Mouse (Mus musculus) heart, adult 2 months (tissue): ENCODE measurements around the gene Ppt1. TPM values are rescaled to one million over a fixed set of nuclear protein-coding genes. Genes with fewer than 3 reads are reported as not detected.

ENCODE experiments used
- DNase-seq, 2 experiments: peaks; one replicate each; pipeline ENCODE4 v3.0.0; 2021
- H3K27ac ChIP-seq: fragments of 200-600 bp; 2 replicates; pipeline ENCODE4 v1.8.1; 2022
- H3K27me3 ChIP-seq: fragments of 200-500 bp; 2 replicates; pipeline ENCODE4 v1.6.1; 2012; ENCODE audit warnings: mild to moderate bottlenecking, low read length, inconsistent platforms, mixed read lengths; ENCODE audit not compliant: control insufficient read depth, insufficient read depth
- H3K36me3 ChIP-seq: fragments of 200-500 bp; 2 replicates; pipeline ENCODE4 v1.6.1; 2012; ENCODE audit warnings: low read length, inconsistent platforms; ENCODE audit not compliant: control insufficient read depth, insufficient read depth
- H3K4me1 ChIP-seq: fragments of 200-500 bp; 2 replicates; pipeline ENCODE4 v1.6.1; 2011; ENCODE audit warnings: low read length; ENCODE audit not compliant: control insufficient read depth, insufficient read depth
- H3K4me3 ChIP-seq: fragments of 200-600 bp; 2 replicates; pipeline ENCODE4 v1.8.1; 2022
- H3K79me2 ChIP-seq: fragments of 200-500 bp; replicated peaks from 2 replicates; pipeline ENCODE4 v1.6.1; 2012; ENCODE audit warnings: mild to moderate bottlenecking, inconsistent platforms, low read length, moderate library complexity, mixed read lengths; ENCODE audit not compliant: control insufficient read depth, insufficient read depth
- H3K9ac ChIP-seq: fragments of 200-500 bp; 2 replicates; pipeline ENCODE4 v1.6.1; 2012; ENCODE audit warnings: low read depth, mild to moderate bottlenecking, control low read depth, inconsistent platforms, low read length, mixed read lengths
- CTCF ChIP-seq: fragments of 200-600 bp; IDR thresholded peaks from 2 replicates; pipeline ENCODE4 v1.8.1; 2022; ENCODE audit warnings: antibody characterized with exemption, mild to moderate bottlenecking, moderate library complexity
- EP300 ChIP-seq: fragments of 200-500 bp; IDR thresholded peaks from 2 replicates; pipeline ENCODE4 v1.6.1; 2011; ENCODE audit warnings: low read depth, low read length, control low read depth; ENCODE audit not compliant: insufficient read depth
- POLR2A ChIP-seq: fragments of 200-500 bp; IDR thresholded peaks from 2 replicates; pipeline ENCODE4 v1.6.1; 2011; ENCODE audit warnings: mild to moderate bottlenecking, low read depth, low read length, control low read depth; ENCODE audit not compliant: insufficient read depth
- WGBS: fragments of 180-500 bp; shearing (Covaris S2); methylation state at CpG from one replicate; pipeline ENCODE4 v1.1.7; 2018; 5-methylcytosine and 5-hydroxymethylcytosine counted together
- intact Hi-C: fragments of 180-260 bp; cut with DNase I; formaldehyde crosslinking; loops from one replicate; pipeline ENCODE4 v1.15.1; 2025
- polyA plus RNA-seq: library from polyadenylated mRNA; depleted of rRNA; stranded (reverse); fragments of >200 nt; gene quantifications from 2 replicates; pipeline ENCODE4 v1.2.3, GENCODE M21; 2012
- total RNA-seq, 2 experiments: library from RNA; stranded (reverse); gene quantifications; 2 replicates each; pipeline ENCODE4 v1.2.3; 2021

The Ppt1 gene
- total and polyA plus RNA-seq, 3 experiments = 35.3 to 42.9 (median 41.6) TPM

DNA sequence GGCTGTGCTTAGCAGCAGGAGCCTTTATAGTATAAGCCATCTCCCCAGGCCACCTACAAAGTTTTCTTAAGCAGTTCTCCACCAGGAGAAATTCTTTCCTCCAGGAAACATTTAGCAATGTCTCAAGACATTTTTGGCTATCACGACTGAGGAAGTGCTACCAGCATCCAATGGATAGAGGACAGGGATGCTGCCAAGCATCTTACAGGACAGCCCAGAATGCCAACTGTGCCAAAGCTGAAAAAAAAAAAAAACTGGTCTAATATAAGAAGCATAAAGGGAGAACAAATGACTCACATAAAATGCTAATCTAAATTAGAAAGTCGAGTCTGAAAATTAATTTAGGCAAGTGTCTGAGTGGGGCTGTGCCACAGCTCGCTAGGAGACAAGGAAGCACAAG, 46.5 kb downstream of the Ppt1 start:
- no peak overlapping the region for H3K27ac ChIP-seq
- peaks cover 25% of the 10 kb centered on the region for H3K4me1 ChIP-seq
- DNase-seq = no peak
- H3K4me3 ChIP-seq = no peak overlapping the region
- peaks cover 37% of the 10 kb centered on the region for H3K36me3 ChIP-seq
- no peak overlapping the region for H3K9ac ChIP-seq
- H3K79me2 ChIP-seq = peaks cover 5% of the 10 kb centered on the region
- intact Hi-C loops = loop anchor here (5.0 to 10.0 kb wide), 2 partner anchors 45 to 1868 kb away; partner anchors contain the start of genes Ppt1 and Smap2
- no peaks in the 10 kb centered on the region for H3K27me3 ChIP-seq
- WGBS = 38% methylated on average over 3 of the region's 3 CpGs
- TF ChIP-seq CTCF (no peak), POLR2A (no peak), EP300 (no peak)

DNA sequence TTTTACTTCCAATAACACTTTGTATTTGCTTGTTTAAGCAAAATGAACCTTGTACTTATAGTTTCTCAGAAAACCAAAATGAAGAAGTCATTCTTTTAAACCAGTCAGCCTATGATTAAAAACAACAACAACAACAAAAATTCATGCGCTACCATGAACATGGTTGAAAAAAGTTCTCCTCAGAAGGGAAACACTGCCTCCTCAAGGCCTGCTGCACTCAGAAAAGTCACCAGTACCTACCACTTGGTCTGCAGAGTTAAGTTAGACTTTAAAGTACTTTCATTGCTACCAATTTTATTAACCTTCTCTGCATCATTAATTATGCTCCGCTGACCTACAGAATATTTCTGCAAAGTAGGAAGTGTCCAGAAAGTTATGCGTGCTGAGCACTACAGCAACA, 47.3 kb downstream of the Ppt1 start:
- TF ChIP-seq CTCF (peak; percentile 45), POLR2A (no peak)
- Histone ChIP-seq H3K27me3 (no peaks in the 10 kb centered on the region), H3K9ac (no peak overlapping the region), H3K4me1 (peaks cover 24% of the 10 kb centered on the region), H3K4me3 (no peak overlapping the region; the same call in 1 of the 2 replicates), H3K79me2 (peaks cover 5% of the 10 kb centered on the region), H3K27ac (peak overlapping the region; percentile 46), H3K36me3 (peaks cover 31% of the 10 kb centered on the region)
- intact Hi-C loops = loop anchor here (5.0 to 10.0 kb wide), 2 partner anchors 46 to 1868 kb away; partner anchors contain the start of genes Ppt1 and Smap2
- 59% methylated on average over 3 of the region's 3 CpGs for WGBS
- DNase-seq = no peak

DNA sequence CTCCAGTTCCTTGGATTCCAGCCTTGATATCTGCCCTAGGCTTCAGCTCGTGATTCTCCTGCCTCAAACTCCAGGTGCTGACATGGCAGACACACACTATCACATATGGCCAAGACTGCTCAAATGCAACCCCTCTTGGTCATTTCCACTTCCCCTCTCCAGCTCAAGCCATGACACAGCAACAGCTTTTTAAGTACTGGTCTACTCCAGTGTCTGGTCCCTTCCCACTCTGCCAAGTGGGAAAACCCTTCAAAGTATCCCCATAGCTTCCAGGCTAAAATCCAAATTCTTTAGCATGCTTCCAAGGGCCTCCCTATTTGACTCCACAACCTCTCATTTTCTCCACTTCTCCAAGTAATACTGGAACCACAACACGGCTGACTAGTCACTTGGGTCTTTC, 48.0 kb downstream of the Ppt1 start:
- Histone ChIP-seq H3K36me3 (peaks cover 25% of the 10 kb centered on the region), H3K27ac (peak overlapping the region; percentile 46), H3K79me2 (peaks cover 3% of the 10 kb centered on the region), H3K27me3 (no peaks in the 10 kb centered on the region), H3K4me1 (peaks cover 19% of the 10 kb centered on the region), H3K4me3 (peak overlapping the region; percentile 11; the same call in 1 of the 2 replicates), H3K9ac (peak overlapping the region; percentile 26)
- WGBS = 11% methylated on average over 2 of the region's 2 CpGs
- TF ChIP-seq EP300 (no peak), CTCF (no peak), POLR2A (no peak)
- DNase-seq = no peak
- intact Hi-C loops = loop anchor here (5.0 to 10.0 kb wide), 2 partner anchors 47 to 1869 kb away; partner anchors contain the start of genes Ppt1 and Smap2

DNA sequence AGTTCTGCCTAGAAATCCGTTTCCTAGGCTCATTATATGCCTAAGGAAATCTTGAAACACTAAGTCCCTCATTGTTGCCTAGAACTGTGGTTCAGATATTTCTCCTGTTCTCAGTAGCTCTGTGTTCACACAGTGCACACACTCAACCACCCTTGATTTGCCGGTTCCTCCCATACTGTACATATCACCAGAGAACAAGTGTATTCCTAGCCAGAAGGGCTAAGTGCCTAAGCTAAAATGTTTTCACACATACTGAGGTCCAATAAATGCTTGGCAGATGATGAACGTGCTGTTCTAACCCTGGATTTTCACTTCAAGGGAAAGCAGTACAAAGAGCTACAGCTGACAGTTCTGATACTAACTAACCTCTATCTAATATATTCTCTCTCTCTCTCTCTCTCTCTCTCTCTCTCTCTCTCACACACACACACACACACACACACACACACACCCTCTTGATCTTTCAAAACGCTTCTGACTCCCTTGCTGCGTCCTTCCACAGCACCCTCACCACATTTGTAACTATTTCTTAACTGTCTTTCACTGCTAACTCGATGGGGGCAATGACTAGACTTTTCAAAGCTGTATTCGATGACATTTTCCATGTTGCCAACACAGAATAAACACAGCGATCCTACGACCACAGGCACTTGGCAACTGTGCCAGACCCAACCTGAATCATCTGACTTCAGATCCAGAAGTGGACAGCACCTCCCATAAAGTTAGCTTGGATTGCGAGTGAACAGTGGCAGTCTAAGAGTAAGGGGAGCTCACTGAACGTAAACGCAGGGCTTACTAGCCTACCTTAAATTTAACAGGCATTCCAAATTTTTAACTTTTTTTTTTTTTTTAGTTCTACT, 48.7 kb downstream of the Ppt1 start:
- DNase-seq = peak in 1 of 2 experiments; percentile 30
- peaks cover 19% of the 10 kb centered on the region for H3K4me1 ChIP-seq
- H3K27me3 ChIP-seq = no peaks in the 10 kb centered on the region
- peaks cover 3% of the 10 kb centered on the region for H3K79me2 ChIP-seq
- peak overlapping the region; percentile 85 for H3K9ac ChIP-seq
- H3K4me3 ChIP-seq = peak overlapping the region; percentile 77
- intact Hi-C loops = loop anchor here (5.0 to 10.0 kb wide), 2 partner anchors 47 to 1870 kb away; partner anchors contain the start of genes Ppt1 and Smap2
- no peak for TF ChIP-seq CTCF
- no peak for TF ChIP-seq POLR2A
- TF ChIP-seq EP300 = no peak
- peak overlapping the region; percentile 100 for H3K27ac ChIP-seq
- H3K36me3 ChIP-seq = peaks cover 24% of the 10 kb centered on the region
- 1% methylated on average over 12 of the region's 12 CpGs for WGBS

DNA sequence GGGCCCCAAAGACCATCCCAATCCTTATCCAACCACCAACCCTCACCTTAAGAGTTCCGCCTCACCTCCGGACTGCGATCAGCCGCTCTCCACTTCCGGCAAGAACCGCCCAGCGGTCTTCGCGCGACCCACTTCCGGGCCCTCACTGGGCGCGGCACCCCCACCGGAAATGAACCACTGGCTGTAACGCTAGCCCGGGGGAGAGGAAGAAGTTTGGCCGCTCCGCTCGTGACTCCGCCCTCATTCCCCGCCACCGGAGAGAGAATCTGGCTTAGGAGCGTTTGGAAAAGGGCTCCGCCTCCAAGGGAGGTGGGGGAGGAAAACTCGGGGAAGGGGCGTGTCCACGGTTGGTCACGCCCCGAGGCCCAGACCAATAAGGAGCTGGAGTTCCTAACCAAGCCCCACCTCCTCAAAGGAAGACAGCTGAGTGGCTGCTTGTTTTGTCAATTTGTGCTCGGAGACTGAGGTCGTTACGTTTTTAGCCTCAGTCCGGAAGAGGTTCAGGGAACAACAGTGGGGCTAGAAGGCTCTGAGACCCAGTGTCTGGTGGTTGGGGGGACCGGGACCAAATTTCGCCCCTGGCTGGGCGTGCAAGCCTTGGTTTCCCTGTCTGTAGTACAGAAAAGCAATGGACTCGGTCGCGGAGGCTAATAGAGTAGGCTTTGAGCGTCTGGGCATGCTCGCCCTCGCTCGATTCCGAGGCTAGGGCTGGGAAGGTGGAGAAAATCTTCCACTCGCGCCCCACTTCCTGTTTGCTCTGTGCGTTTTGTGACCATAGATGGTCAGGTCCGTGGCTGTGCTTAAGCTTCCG, 49.9 kb downstream of the Ppt1 start, which contains the start of gene Cap1:
Cap1 (minus strand) TSS at position 289 of the 811 bp plus-strand sequence.
- WGBS = under 1% methylated on average over 49 of the region's 49 CpGs
- H3K27me3 ChIP-seq = no peaks in the 10 kb centered on the region
- peak within 1 kb of the TSS; percentile 77 for H3K4me3 ChIP-seq
- TF ChIP-seq CTCF (no peak), EP300 (peak; percentile 39; the same call in 1 of the 2 replicates), POLR2A (peak; percentile 99)
- H3K27ac ChIP-seq = peak within 1 kb of the TSS; percentile 100
- peaks cover 3% of the 10 kb centered on the region; the same call in 1 of the 2 replicates for H3K79me2 ChIP-seq
- peak; percentile 94 to 99 for DNase-seq
- peaks cover 14% of the 10 kb centered on the region for H3K4me1 ChIP-seq
- intact Hi-C loops = loop anchor here (10.0 kb wide), 1 partner anchor 1871 kb away; the partner anchor contains the start of gene Smap2
- H3K36me3 ChIP-seq = peaks cover 16% of the 10 kb centered on the region
- peak within 1 kb of the TSS; percentile 85 for H3K9ac ChIP-seq
